Mouse (Mus musculus) neural tube, embryonic 14.5 days (tissue): ENCODE results near the gene Pcdh15. TPM values are rescaled to one million over a fixed set of nuclear protein-coding genes. Genes with fewer than 3 reads are reported as not detected.

Source experiments
- ATAC-seq: fragments of 200-750 bp; cut with Nextera tagmentation; 2 replicates; pipeline ENCODE4 v1.8.0; 2017; ENCODE audit warnings: low read depth, mild to moderate bottlenecking, moderate TSS enrichment, moderate library complexity
- H3K27ac ChIP-seq: fragments of 300-500 bp; sonication (generic); 2 replicates; pipeline ENCODE4 v1.5.1; 2014; ENCODE audit warnings: low read depth, mild to moderate bottlenecking, control low read depth, low read length, moderate library complexity, mixed read lengths
- H3K27me3 ChIP-seq: fragments of 300-500 bp; sonication (generic); 2 replicates; pipeline ENCODE4 v1.6.1; 2014; ENCODE audit warnings: low read length; ENCODE audit not compliant: control insufficient read depth, insufficient read depth
- H3K36me3 ChIP-seq: fragments of 300-500 bp; sonication (generic); 2 replicates; pipeline ENCODE4 v1.6.1; 2014; ENCODE audit warnings: low read length, mixed read lengths; ENCODE audit not compliant: control insufficient read depth, insufficient read depth
- H3K4me1 ChIP-seq: fragments of 300-500 bp; sonication (generic); 2 replicates; pipeline ENCODE4 v1.6.1; 2014; ENCODE audit warnings: low read length; ENCODE audit not compliant: control insufficient read depth, insufficient read depth
- H3K4me2 ChIP-seq: fragments of 300-500 bp; sonication (generic); 2 replicates; pipeline ENCODE4 v1.6.1; 2014; ENCODE audit warnings: mild to moderate bottlenecking, low read depth, low read length, control low read depth
- H3K4me3 ChIP-seq: fragments of 300-500 bp; sonication (generic); 2 replicates; pipeline ENCODE4 v1.5.1; 2014; ENCODE audit warnings: low read depth, low read length, control low read depth, mixed read lengths
- H3K9ac ChIP-seq: fragments of 300-500 bp; sonication (generic); replicated peaks from 2 replicates; pipeline ENCODE4 v1.6.1; 2014; ENCODE audit warnings: low read depth, mild to moderate bottlenecking, control low read depth, low read length, mixed read lengths
- H3K9me3 ChIP-seq: fragments of 300-500 bp; sonication (generic); 2 replicates; pipeline ENCODE4 v1.6.1; 2016; ENCODE audit warnings: low read length; ENCODE audit not compliant: control insufficient read depth
- WGBS: fragments of 180-500 bp; shearing (Covaris S2); extraction: QIAGEN DNeasy Blood & Tissue Kit; methylation state at CpG from one replicate; pipeline ENCODE4 v1.1.7; 2014; 5-methylcytosine and 5-hydroxymethylcytosine counted together
- polyA plus RNA-seq: library from polyadenylated mRNA; unstranded; fragments of >200 nt; fragmentation: Nextera tagmentation; extraction: Ambion mirVana; gene quantifications from 2 replicates; pipeline ENCODE4 v1.2.1, GENCODE M21; 2014

The Pcdh15 gene
- polyA plus RNA-seq, 1 experiment from 2014 or later, result 23.0 TPM

- ATAC-seq, result no peak
- 84% methylated on average over 8 of the region's 8 CpGs for WGBS
- Histone ChIP-seq H3K36me3 (no peaks in the 10 kb centered on the region), H3K9me3 (no peaks in the 10 kb centered on the region), H3K4me1 (no peaks in the 10 kb centered on the region), H3K4me3 (no peak overlapping the region), H3K9ac (no peak overlapping the region), H3K27me3 (no peaks in the 10 kb centered on the region), H3K27ac (no peak overlapping the region), H3K4me2 (no peak overlapping the region)
Observed at GRCm38 (mm10) chr10:73812311-73812710, 713.2 kb downstream of the Pcdh15 start.

GRCm38 (mm10) chr10:73821657-73822583, 722.8 kb downstream of the Pcdh15 start:
- peak; percentile 95 for ATAC-seq
- Histone ChIP-seq H3K9me3 (no peaks in the 10 kb centered on the region), H3K36me3 (no peaks in the 10 kb centered on the region), H3K4me3 (peak overlapping the region; percentile 17), H3K9ac (no peak overlapping the region), H3K27ac (no peak overlapping the region), H3K4me1 (peaks cover 5% of the 10 kb centered on the region; the same call in 1 of the 2 replicates), H3K4me2 (peak overlapping the region; percentile 45), H3K27me3 (no peaks in the 10 kb centered on the region)
- WGBS, result 27% methylated on average over 22 of the region's 22 CpGs

GRCm38 (mm10) chr10:73823214-73823613, 724.1 kb downstream of the Pcdh15 start:
- 80% methylated on average over 4 of the region's 4 CpGs for WGBS
- no peak overlapping the region for H3K4me2 ChIP-seq
- ATAC-seq, result no peak

GRCm38 (mm10) chr10:73826354-73826753, 727.2 kb downstream of the Pcdh15 start:
- 49% methylated on average over 8 of the region's 8 CpGs for WGBS
- no peaks in the 10 kb centered on the region for H3K9me3 ChIP-seq
- peaks cover 5% of the 10 kb centered on the region; the same call in 1 of the 2 replicates for H3K4me1 ChIP-seq
- H3K27ac ChIP-seq, result no peak overlapping the region
- ATAC-seq, result peak; percentile 64; the same call in 1 of the 2 replicates
- H3K36me3 ChIP-seq, result no peaks in the 10 kb centered on the region
- no peaks in the 10 kb centered on the region for H3K27me3 ChIP-seq
- H3K9ac ChIP-seq, result no peak overlapping the region
- no peak overlapping the region; the same call in 1 of the 2 replicates for H3K4me3 ChIP-seq
- peak overlapping the region; percentile 31; the same call in 1 of the 2 replicates for H3K4me2 ChIP-seq

More at GRCm38 (mm10) chr10:73823214-73823613, 724.1 kb downstream of the Pcdh15 start:
- H3K36me3 ChIP-seq, result no peaks in the 10 kb centered on the region
- no peak overlapping the region for H3K27ac ChIP-seq
- no peak overlapping the region for H3K9ac ChIP-seq
- H3K4me1 ChIP-seq, result peaks cover 5% of the 10 kb centered on the region; the same call in 1 of the 2 replicates
- no peaks in the 10 kb centered on the region for H3K9me3 ChIP-seq
- no peak overlapping the region for H3K4me3 ChIP-seq
- H3K27me3 ChIP-seq, result no peaks in the 10 kb centered on the region

- H3K27me3 ChIP-seq, result no peaks in the 10 kb centered on the region
- H3K27ac ChIP-seq, result no peak overlapping the region
- no peak for ATAC-seq
- H3K4me1 ChIP-seq, result no peaks in the 10 kb centered on the region
- no peaks in the 10 kb centered on the region for H3K36me3 ChIP-seq
- H3K9ac ChIP-seq, result no peak overlapping the region
- H3K4me2 ChIP-seq, result no peak overlapping the region
- no peaks in the 10 kb centered on the region for H3K9me3 ChIP-seq
- WGBS, result 88% methylated on average over 2 of the region's 2 CpGs
- H3K4me3 ChIP-seq, result no peak overlapping the region
Observed at GRCm38 (mm10) chr10:73828781-73829180, 729.6 kb downstream of the Pcdh15 start.

GRCm38 (mm10) chr10:73844998-73845397, 745.9 kb downstream of the Pcdh15 start:
- WGBS, result 95% methylated on average over 3 of the region's 3 CpGs
- Histone ChIP-seq H3K9ac (no peak overlapping the region), H3K4me1 (no peaks in the 10 kb centered on the region), H3K27me3 (no peaks in the 10 kb centered on the region), H3K4me2 (no peak overlapping the region), H3K4me3 (no peak overlapping the region), H3K27ac (no peak overlapping the region), H3K9me3 (no peaks in the 10 kb centered on the region), H3K36me3 (no peaks in the 10 kb centered on the region)
- ATAC-seq, result no peak

- H3K4me3 ChIP-seq, result no peak overlapping the region
Observed at GRCm38 (mm10) chr10:73862181-73862580, 763.0 kb downstream of the Pcdh15 start.

GRCm38 (mm10) chr10:73878055-73878728, 779.0 kb downstream of the Pcdh15 start:
- Histone ChIP-seq H3K27me3 (no peaks in the 10 kb centered on the region), H3K27ac (no peak overlapping the region), H3K36me3 (no peaks in the 10 kb centered on the region), H3K4me1 (no peaks in the 10 kb centered on the region), H3K9ac (no peak overlapping the region), H3K9me3 (no peaks in the 10 kb centered on the region), H3K4me2 (no peak overlapping the region), H3K4me3 (no peak overlapping the region)
- ATAC-seq, result no peak
- 65% methylated on average over 5 of the region's 5 CpGs for WGBS

More at GRCm38 (mm10) chr10:73862181-73862580, 763.0 kb downstream of the Pcdh15 start:
- no peaks in the 10 kb centered on the region for H3K9me3 ChIP-seq
- WGBS, result 85% methylated on average over 4 of the region's 4 CpGs
- H3K36me3 ChIP-seq, result no peaks in the 10 kb centered on the region
- H3K9ac ChIP-seq, result no peak overlapping the region
- H3K4me1 ChIP-seq, result no peaks in the 10 kb centered on the region
- H3K4me2 ChIP-seq, result no peak overlapping the region
- ATAC-seq, result no peak
- no peak overlapping the region for H3K27ac ChIP-seq
- no peaks in the 10 kb centered on the region for H3K27me3 ChIP-seq

- no peaks in the 10 kb centered on the region for H3K36me3 ChIP-seq
- no peaks in the 10 kb centered on the region for H3K4me1 ChIP-seq
- 52% methylated on average over 4 of the region's 4 CpGs for WGBS
- no peak overlapping the region for H3K27ac ChIP-seq
- no peak overlapping the region for H3K9ac ChIP-seq
- no peak overlapping the region for H3K4me2 ChIP-seq
- ATAC-seq, result no peak; the same call in 1 of the 2 replicates
- no peaks in the 10 kb centered on the region for H3K27me3 ChIP-seq
- no peak overlapping the region for H3K4me3 ChIP-seq
- no peaks in the 10 kb centered on the region for H3K9me3 ChIP-seq
Observed at GRCm38 (mm10) chr10:73878729-73879067, 779.6 kb downstream of the Pcdh15 start.
